Mouse (Mus musculus): Measurements from ENCODE around the gene Fam173b.

GRCm38 (mm10) chr15:31595651-31596050, 6.0 kb upstream of the Fam173b start:
- no peak for TF ChIP-seq CTCF (IDR thresholded peaks at IDR 0.05; ENCODE audit: low read depth)
- TF ChIP-seq EP300 (IDR thresholded peaks at IDR 0.05; ENCODE audit: low read depth): no peak
